Mouse (Mus musculus) bone marrow macrophage, adult 2 months (primary cell): Measurements from ENCODE around the gene Rbsn. TPM values are rescaled to one million over a fixed set of nuclear protein-coding genes. Genes with fewer than 3 reads are reported as not detected.
A peak's percentile ranks its signal among the peaks of the same experiment; 100 is the strongest.

Experiments used
- H3K27ac ChIP-seq: 2 replicates; pipeline ENCODE4 v1.5.1; 2012; ENCODE audit warnings: low read depth, low read length; ENCODE audit not compliant: insufficient read depth
- H3K4me1 ChIP-seq: 2 replicates; pipeline ENCODE4 v1.6.1; 2012; ENCODE audit warnings: low read length; ENCODE audit not compliant: control insufficient read depth, insufficient read depth
- H3K4me3 ChIP-seq: 2 replicates; pipeline ENCODE4 v1.5.1; 2012; ENCODE audit warnings: mild to moderate bottlenecking, low read length, moderate library complexity; ENCODE audit not compliant: insufficient read depth
- CTCF ChIP-seq: IDR thresholded peaks from 2 replicates; pipeline ENCODE4 v1.5.1; 2012; ENCODE audit warnings: low read depth, mild to moderate bottlenecking, low read length, moderate library complexity
- POLR2A ChIP-seq: IDR thresholded peaks from 2 replicates; pipeline ENCODE4 v1.6.1; 2012; ENCODE audit warnings: mild to moderate bottlenecking, low read depth, low read length, borderline replicate concordance
- polyA plus RNA-seq: library from polyadenylated mRNA; stranded (reverse); fragments of >200 nt; gene quantifications from 2 replicates; pipeline ENCODE4 v1.2.4, GENCODE M21; 2012; ENCODE audit not compliant: missing spikeins, insufficient read depth, insufficient read length

Gene Rbsn
- polyA plus RNA-seq, 1 experiment, result 17.0 TPM

- TF ChIP-seq POLR2A (no peak), CTCF (no peak)
- Histone ChIP-seq H3K27ac (no peak overlapping the region), H3K4me3 (no peak overlapping the region), H3K4me1 (no peaks in the 10 kb centered on the region)
Measured at GRCm38 (mm10) chr6:92231762-92232161, 17.0 kb upstream of the Rbsn start.

GRCm38 (mm10) chr6:92231356-92231755 is 16.6 kb upstream of the Rbsn start:
- no peaks in the 10 kb centered on the region for H3K4me1 ChIP-seq
- no peak for TF ChIP-seq CTCF
- no peak for TF ChIP-seq POLR2A
- no peak overlapping the region for H3K4me3 ChIP-seq
- no peak overlapping the region for H3K27ac ChIP-seq

GRCm38 (mm10) chr6:92229586-92229985 is 14.9 kb upstream of the Rbsn start:
- TF ChIP-seq POLR2A, result no peak
- no peak for TF ChIP-seq CTCF
- H3K4me1 ChIP-seq, result no peaks in the 10 kb centered on the region
- no peak overlapping the region for H3K4me3 ChIP-seq
- no peak overlapping the region for H3K27ac ChIP-seq

GRCm38 (mm10) chr6:92229103-92229502 is 14.4 kb upstream of the Rbsn start:
- H3K4me3 ChIP-seq, result no peak overlapping the region
- no peak for TF ChIP-seq POLR2A
- no peak for TF ChIP-seq CTCF
- no peaks in the 10 kb centered on the region for H3K4me1 ChIP-seq
- no peak overlapping the region for H3K27ac ChIP-seq

GRCm38 (mm10) chr6:92224981-92225380 is 10.3 kb upstream of the Rbsn start:
- no peak overlapping the region for H3K27ac ChIP-seq
- TF ChIP-seq POLR2A (no peak), CTCF (no peak)
- no peaks in the 10 kb centered on the region for H3K4me1 ChIP-seq
- no peak overlapping the region for H3K4me3 ChIP-seq

GRCm38 (mm10) chr6:92222021-92222420 is 7.3 kb upstream of the Rbsn start:
- TF ChIP-seq CTCF (no peak), POLR2A (no peak)
- no peak overlapping the region for H3K4me3 ChIP-seq
- no peaks in the 10 kb centered on the region for H3K4me1 ChIP-seq
- no peak overlapping the region for H3K27ac ChIP-seq

GRCm38 (mm10) chr6:92221604-92222003 is 6.9 kb upstream of the Rbsn start:
- H3K4me3 ChIP-seq, result no peak overlapping the region
- H3K4me1 ChIP-seq, result no peaks in the 10 kb centered on the region
- no peak overlapping the region for H3K27ac ChIP-seq
- TF ChIP-seq CTCF, result no peak
- no peak for TF ChIP-seq POLR2A

- H3K4me1 ChIP-seq, result peaks cover 4% of the 10 kb centered on the region; the same call in 1 of the 2 replicates
- TF ChIP-seq CTCF (peak; percentile 51; the same call in 1 of the 2 replicates), POLR2A (no peak)
- H3K27ac ChIP-seq, result no peak overlapping the region
- H3K4me3 ChIP-seq, result no peak overlapping the region
Measured at GRCm38 (mm10) chr6:92219445-92219844, 4.7 kb upstream of the Rbsn start.

GRCm38 (mm10) chr6:92214055-92214772 is 511 bp downstream of the Rbsn start:
- H3K27ac ChIP-seq, result peak overlapping the region; percentile 49
- no peak for TF ChIP-seq POLR2A
- TF ChIP-seq CTCF, result no peak
- H3K4me1 ChIP-seq, result peaks cover 23% of the 10 kb centered on the region
- H3K4me3 ChIP-seq, result peak overlapping the region; percentile 66

- Histone ChIP-seq H3K27ac (peak overlapping the region; percentile 36), H3K4me3 (no peak overlapping the region), H3K4me1 (peaks cover 24% of the 10 kb centered on the region)
- no peak for TF ChIP-seq CTCF
- TF ChIP-seq POLR2A, result no peak
Measured at GRCm38 (mm10) chr6:92199414-92199813, 15.3 kb downstream of the Rbsn start.
